Mouse (Mus musculus) heart, embryonic 15.5 days (tissue): Measurements from ENCODE around the gene Papola. TPM values are rescaled to one million over a fixed set of nuclear protein-coding genes. Genes with fewer than 3 reads are reported as not detected.
A peak's percentile ranks its signal among the peaks of the same experiment; 100 is the strongest.

Experiments used
- ATAC-seq: fragments of 200-750 bp; cut with Nextera tagmentation; replicated peaks from 2 replicates; pipeline ENCODE4 v1.8.0; 2017; ENCODE audit warnings: low read depth, moderate TSS enrichment; ENCODE audit not compliant: insufficient number of reproducible peaks, insufficient read depth, low FRiP score
- H3K27ac ChIP-seq: fragments of 300-500 bp; sonication (generic); 2 replicates; pipeline ENCODE4 v1.5.1; 2015; ENCODE audit warnings: mild to moderate bottlenecking, inconsistent platforms
- H3K27me3 ChIP-seq: fragments of 300-500 bp; sonication (generic); 2 replicates; pipeline ENCODE4 v1.6.1; 2015; ENCODE audit warnings: inconsistent platforms
- H3K36me3 ChIP-seq: fragments of 300-500 bp; sonication (generic); 2 replicates; pipeline ENCODE4 v1.6.1; 2015; ENCODE audit warnings: mild to moderate bottlenecking, inconsistent platforms
- H3K4me1 ChIP-seq: fragments of 300-500 bp; sonication (generic); replicated peaks from 2 replicates; pipeline ENCODE4 v1.6.1; 2015; ENCODE audit warnings: inconsistent platforms
- H3K4me2 ChIP-seq: fragments of 300-500 bp; sonication (generic); 2 replicates; pipeline ENCODE4 v1.6.1; 2015; ENCODE audit warnings: inconsistent platforms, mild to moderate bottlenecking, moderate library complexity
- H3K4me3 ChIP-seq: fragments of 300-500 bp; sonication (generic); 2 replicates; pipeline ENCODE4 v1.5.1; 2015; ENCODE audit warnings: mild to moderate bottlenecking, inconsistent platforms
- H3K9ac ChIP-seq: fragments of 300-500 bp; sonication (generic); 2 replicates; pipeline ENCODE4 v1.6.1; 2015; ENCODE audit warnings: mild to moderate bottlenecking, inconsistent platforms
- H3K9me3 ChIP-seq: fragments of 300-500 bp; sonication (generic); replicated peaks from 2 replicates; pipeline ENCODE4 v1.6.1; 2016; ENCODE audit warnings: inconsistent platforms
- WGBS: fragments of 180-500 bp; shearing (Covaris S2); methylation state at CpG from one replicate; pipeline ENCODE4 v1.1.7; 2015; ENCODE audit warnings: mixed read lengths; 5-methylcytosine and 5-hydroxymethylcytosine counted together
- polyA plus RNA-seq: library from polyadenylated mRNA; unstranded; fragments of >200 nt; fragmentation: Nextera tagmentation; extraction: Ambion mirVana; gene quantifications from 2 replicates; pipeline ENCODE4 v1.2.1, GENCODE M21; 2015

Papola gene
- polyA plus RNA-seq: 148 and 150 TPM in 2 replicates

DNA sequence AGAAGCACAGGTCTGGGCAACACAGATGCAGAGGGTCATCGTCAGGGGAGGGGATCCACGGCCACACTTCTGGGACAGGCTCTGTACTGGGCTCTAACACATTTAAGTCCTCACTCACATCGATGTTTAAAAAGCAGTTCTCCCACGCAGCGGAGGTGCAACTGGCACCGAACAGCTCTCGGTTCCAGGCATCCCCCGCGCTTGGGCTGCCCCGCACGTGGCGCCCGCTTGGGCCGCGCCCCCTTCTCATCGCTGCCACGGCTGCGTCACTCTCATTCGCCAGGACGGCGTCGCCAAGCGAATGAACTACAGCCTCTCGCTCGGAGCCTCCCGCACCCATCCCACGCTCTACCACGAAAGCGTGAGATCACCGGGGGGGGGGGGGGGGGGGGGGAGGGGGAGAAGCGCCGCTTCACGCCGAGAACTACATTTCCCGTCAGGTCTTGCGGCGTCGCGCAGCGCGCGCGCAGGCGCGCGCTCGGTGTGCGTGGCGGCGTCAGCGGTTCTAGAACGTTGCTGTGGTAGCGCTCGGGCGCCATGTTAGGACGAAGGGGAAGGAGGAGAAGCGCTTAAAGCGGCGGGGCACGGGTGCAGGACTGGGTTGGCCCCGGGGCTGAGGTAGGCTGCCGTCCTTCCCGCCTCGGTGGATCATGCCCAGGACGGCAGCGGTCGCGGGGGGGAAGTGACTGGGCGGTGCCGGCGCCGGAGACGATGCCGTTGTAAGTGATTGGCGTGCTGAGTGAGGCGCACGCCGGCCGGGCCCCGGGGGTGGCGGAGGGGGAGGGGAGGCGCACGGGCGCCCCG, at the start of gene Papola:
Papola (plus strand) TSS at position 499 of the 804 bp plus-strand sequence.
- Histone ChIP-seq H3K36me3 (no peaks in the 10 kb centered on the region), H3K4me3 (peak within 1 kb of the TSS; percentile 97), H3K9ac (peak within 1 kb of the TSS; percentile 94), H3K27me3 (no peaks in the 10 kb centered on the region), H3K4me2 (peak within 1 kb of the TSS; percentile 83), H3K27ac (peak within 1 kb of the TSS; percentile 98), H3K4me1 (peaks cover 18% of the 10 kb centered on the region), H3K9me3 (no peaks in the 10 kb centered on the region)
- peak; percentile 89 for ATAC-seq
- WGBS: under 1% methylated on average over 64 of the region's 85 CpGs

DNA sequence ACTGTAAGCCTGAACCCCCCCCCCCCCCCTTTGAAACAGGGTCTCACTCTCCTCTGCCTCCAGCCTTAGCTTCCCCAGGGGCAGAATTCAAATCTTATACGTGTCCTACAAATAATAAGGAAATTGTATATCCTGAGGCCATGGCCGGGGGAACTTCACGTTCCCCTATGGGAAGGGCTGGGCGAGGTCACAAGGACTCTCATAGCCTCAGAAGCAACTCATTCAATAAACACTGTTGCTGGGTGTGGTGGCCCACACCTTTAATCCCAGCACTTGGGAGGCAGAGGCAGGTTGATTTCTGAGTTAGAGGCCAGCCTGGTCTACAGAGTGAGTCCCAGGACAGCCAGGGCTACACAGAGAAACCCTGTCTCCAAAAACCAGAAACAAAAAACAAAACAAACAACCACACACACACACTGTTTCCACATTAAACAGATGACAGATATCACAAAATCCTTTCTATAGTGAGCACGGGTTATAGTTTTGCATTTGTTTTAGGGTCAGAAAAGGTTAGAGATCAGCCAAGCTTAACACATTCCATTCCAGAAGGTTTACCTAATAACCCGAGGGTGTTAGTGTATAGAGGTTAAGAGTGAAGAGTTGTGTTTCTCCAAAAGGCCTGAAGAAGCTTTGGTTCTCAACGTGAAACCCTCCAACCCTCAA, 49.1 kb upstream of the Papola start:
- Histone ChIP-seq H3K27me3 (no peaks in the 10 kb centered on the region), H3K4me2 (no peak overlapping the region), H3K36me3 (no peaks in the 10 kb centered on the region), H3K9ac (no peak overlapping the region), H3K4me1 (no peaks in the 10 kb centered on the region), H3K4me3 (no peak overlapping the region), H3K9me3 (no peaks in the 10 kb centered on the region), H3K27ac (no peak overlapping the region)
- ATAC-seq: no peak
- WGBS: 78% methylated on average over 7 of the region's 7 CpGs

DNA sequence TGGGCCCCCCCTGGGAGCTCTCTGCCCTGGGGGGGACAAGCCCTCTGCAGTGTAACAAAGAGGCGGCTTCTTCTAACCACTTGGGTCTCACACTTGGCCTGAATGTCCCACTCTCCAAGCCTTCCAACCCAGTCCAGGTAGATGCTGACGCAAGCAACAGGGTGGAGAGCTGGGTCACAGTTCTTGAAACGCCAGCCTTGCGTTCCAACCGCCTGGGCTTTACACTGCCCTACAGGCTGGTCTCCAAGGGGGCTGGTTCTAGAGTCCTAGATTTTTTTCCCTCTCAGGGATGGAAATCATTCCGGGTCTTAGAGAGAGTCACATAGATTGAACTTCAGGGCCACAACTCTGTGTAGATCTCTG, 48.6 kb upstream of the Papola start:
- no peak for ATAC-seq
- H3K27ac ChIP-seq: no peak overlapping the region
- H3K27me3 ChIP-seq: no peaks in the 10 kb centered on the region
- no peaks in the 10 kb centered on the region for H3K9me3 ChIP-seq
- no peak overlapping the region for H3K9ac ChIP-seq
- WGBS: 77% methylated on average over 6 of the region's 6 CpGs
- H3K4me1 ChIP-seq: no peaks in the 10 kb centered on the region
- H3K36me3 ChIP-seq: no peaks in the 10 kb centered on the region
- H3K4me2 ChIP-seq: no peak overlapping the region
- H3K4me3 ChIP-seq: no peak overlapping the region

DNA sequence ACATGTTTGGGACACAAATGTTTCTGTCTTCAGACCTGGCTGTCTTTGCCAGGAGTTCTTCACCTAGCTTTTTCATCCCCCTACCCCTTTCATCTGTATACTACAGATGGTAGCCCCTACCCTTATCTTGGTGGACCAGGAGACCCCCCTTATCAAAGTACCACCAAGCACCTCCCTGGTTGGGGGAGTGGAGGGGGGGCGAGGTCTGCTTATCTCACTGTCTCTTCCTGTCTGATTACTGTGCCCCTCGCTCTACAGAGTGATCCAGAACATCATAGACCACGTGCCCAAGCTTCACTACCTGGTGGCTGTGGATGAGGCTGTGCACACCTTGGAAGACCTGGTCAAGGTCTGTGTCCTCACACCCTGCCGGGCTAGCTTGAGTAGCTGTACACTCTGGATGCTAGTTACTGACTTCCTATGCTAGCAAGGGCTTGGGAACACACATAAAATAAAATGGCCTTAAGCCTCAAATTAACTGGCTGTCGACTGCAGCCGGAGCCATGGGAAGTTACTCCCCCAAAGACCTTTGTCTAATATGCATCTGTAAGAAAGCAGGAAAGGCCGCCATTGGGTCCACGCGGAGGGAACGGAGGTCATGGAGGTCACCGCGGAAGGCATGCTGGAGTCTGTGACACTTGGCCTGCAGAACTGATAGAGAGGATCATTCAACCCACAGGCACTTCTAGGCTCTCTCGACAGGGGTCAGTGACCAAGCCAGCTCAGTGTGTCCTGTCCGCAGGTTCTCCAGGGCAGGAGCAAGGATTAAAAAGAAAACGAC, 46.0 kb upstream of the Papola start:
- H3K36me3 ChIP-seq: no peaks in the 10 kb centered on the region
- no peak overlapping the region for H3K4me2 ChIP-seq
- H3K9me3 ChIP-seq: no peaks in the 10 kb centered on the region
- H3K4me1 ChIP-seq: no peaks in the 10 kb centered on the region
- no peak overlapping the region for H3K9ac ChIP-seq
- no peak overlapping the region for H3K27ac ChIP-seq
- H3K4me3 ChIP-seq: no peak overlapping the region
- ATAC-seq: no peak
- no peaks in the 10 kb centered on the region for H3K27me3 ChIP-seq
- 66% methylated on average over 15 of the region's 15 CpGs for WGBS

- Histone ChIP-seq H3K27me3 (no peaks in the 10 kb centered on the region), H3K4me3 (no peak overlapping the region), H3K36me3 (no peaks in the 10 kb centered on the region), H3K4me1 (no peaks in the 10 kb centered on the region), H3K4me2 (no peak overlapping the region), H3K27ac (no peak overlapping the region), H3K9me3 (no peaks in the 10 kb centered on the region), H3K9ac (no peak overlapping the region)
- WGBS: 84% methylated on average over 8 of the region's 8 CpGs
- ATAC-seq: no peak
Observed at GRCm38 (mm10) chr12:105739656-105740055, 44.8 kb upstream of the Papola start.

- Histone ChIP-seq H3K36me3 (no peaks in the 10 kb centered on the region), H3K4me3 (no peak overlapping the region)
- 75% methylated on average over 5 of the region's 5 CpGs for WGBS
Observed at GRCm38 (mm10) chr12:105748114-105748513, 36.4 kb upstream of the Papola start.

GRCm38 (mm10) chr12:105753813-105754212, 30.7 kb upstream of the Papola start:
- WGBS: 87% methylated on average over 10 of the region's 10 CpGs
- Histone ChIP-seq H3K27me3 (no peaks in the 10 kb centered on the region), H3K9me3 (no peaks in the 10 kb centered on the region), H3K4me3 (no peak overlapping the region), H3K36me3 (no peaks in the 10 kb centered on the region), H3K4me1 (peaks cover 4% of the 10 kb centered on the region; the same call in 1 of the 2 replicates), H3K27ac (no peak overlapping the region), H3K4me2 (no peak overlapping the region), H3K9ac (no peak overlapping the region)
- ATAC-seq: no peak

More at GRCm38 (mm10) chr12:105748114-105748513, 36.4 kb upstream of the Papola start:
- no peaks in the 10 kb centered on the region for H3K27me3 ChIP-seq
- H3K27ac ChIP-seq: no peak overlapping the region
- no peak overlapping the region for H3K9ac ChIP-seq
- H3K4me1 ChIP-seq: peaks cover 3% of the 10 kb centered on the region; the same call in 1 of the 2 replicates
- H3K9me3 ChIP-seq: no peaks in the 10 kb centered on the region
- no peak overlapping the region for H3K4me2 ChIP-seq
- ATAC-seq: no peak

DNA sequence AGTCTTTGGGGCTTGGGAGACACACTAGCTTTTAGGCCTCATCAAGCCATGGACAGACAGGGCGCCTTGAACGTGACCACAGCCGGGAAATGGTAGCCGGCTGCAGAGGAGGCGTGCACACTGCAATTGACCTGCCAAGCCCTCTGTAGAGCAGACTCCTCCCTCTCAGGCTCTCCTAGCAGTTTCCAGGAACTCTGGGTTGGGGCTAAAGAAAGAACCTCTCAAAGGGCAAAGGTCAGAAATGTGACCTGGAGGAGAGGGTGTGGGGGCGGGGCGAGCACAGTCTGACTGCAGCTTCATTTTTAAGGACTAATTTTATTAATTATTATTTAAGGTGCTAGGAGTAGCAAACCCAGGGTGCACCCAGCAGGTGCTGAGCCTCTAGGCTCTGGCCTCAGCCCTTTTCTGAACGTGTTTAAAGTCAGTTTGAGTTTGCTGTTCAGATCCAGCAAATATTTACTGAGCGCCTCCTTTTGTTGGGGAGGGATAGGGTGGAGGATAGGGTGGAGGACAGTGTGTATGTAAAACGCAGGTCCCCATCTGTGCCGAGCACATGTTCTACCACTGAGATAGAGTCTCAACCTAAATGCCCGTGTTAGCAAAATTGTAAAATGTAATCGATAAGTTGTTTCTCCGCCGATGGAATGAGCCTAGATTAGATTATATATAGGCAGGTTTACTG, 26.5 kb upstream of the Papola start:
- Histone ChIP-seq H3K9ac (no peak overlapping the region), H3K27ac (no peak overlapping the region), H3K9me3 (no peaks in the 10 kb centered on the region), H3K4me3 (no peak overlapping the region), H3K36me3 (no peaks in the 10 kb centered on the region), H3K4me1 (peaks cover 3% of the 10 kb centered on the region; the same call in 1 of the 2 replicates), H3K4me2 (no peak overlapping the region), H3K27me3 (no peaks in the 10 kb centered on the region)
- WGBS: 44% methylated on average over 15 of the region's 15 CpGs
- ATAC-seq: no peak

- no peaks in the 10 kb centered on the region for H3K9me3 ChIP-seq
- H3K27ac ChIP-seq: no peak overlapping the region
- no peak overlapping the region for H3K4me2 ChIP-seq
- no peak for ATAC-seq
- no peaks in the 10 kb centered on the region for H3K36me3 ChIP-seq
- no peak overlapping the region for H3K9ac ChIP-seq
- 68% methylated on average over 2 of the region's 2 CpGs for WGBS
- H3K4me1 ChIP-seq: no peaks in the 10 kb centered on the region
- no peak overlapping the region for H3K4me3 ChIP-seq
- H3K27me3 ChIP-seq: no peaks in the 10 kb centered on the region
Observed at GRCm38 (mm10) chr12:105758911-105759310, 25.6 kb upstream of the Papola start.

DNA sequence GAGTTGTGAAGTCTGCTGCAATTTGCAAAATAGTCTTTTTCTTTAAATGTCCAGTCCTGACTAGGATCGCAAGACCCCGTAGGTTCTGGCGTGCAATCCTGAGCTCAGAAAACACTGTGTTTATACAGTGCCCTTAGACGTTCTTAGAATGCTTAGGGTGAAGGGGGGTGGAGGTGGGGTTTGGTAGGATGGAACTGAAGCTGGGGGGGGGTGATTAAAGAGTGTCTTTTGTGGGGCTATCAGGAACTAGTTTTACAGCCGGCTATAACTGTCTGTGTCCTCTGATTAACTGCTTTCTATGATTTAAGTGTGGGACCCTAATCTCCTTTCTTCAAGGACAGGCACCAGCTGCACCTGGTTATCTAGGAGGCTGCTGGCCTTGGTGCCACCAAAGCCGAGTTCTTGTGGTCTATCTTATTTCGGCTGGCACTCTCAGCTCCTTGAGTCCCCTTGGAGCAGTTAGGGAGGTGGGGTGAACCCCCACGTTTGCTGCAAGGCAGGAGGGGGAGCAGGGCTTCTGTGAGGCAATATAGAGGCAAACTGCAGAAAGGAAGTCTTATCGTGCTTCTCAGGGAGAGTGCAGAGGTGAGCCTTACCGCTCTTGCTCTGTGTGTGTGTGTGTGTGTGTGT, 24.5 kb upstream of the Papola start:
- Histone ChIP-seq H3K9me3 (no peaks in the 10 kb centered on the region), H3K4me2 (no peak overlapping the region), H3K9ac (no peak overlapping the region), H3K36me3 (no peaks in the 10 kb centered on the region), H3K27ac (no peak overlapping the region), H3K27me3 (no peaks in the 10 kb centered on the region), H3K4me3 (no peak overlapping the region), H3K4me1 (no peaks in the 10 kb centered on the region)
- 43% methylated on average over 10 of the region's 10 CpGs for WGBS
- ATAC-seq: no peak
